Mouse (Mus musculus): ENCODE data around the gene Spata45.

Gene Spata45

GRCm38 (mm10) chr1:191084951-191085559, 48.6 kb downstream of the Spata45 start:
- no peak for DNase-seq (ENCODE audit: low spot score)

GRCm38 (mm10) chr1:191085597-191085996, 49.2 kb downstream of the Spata45 start:
- no peak for DNase-seq (ENCODE audit: low spot score)

- DNase-seq (ENCODE audit: low spot score) = no peak
Measured at GRCm38 (mm10) chr1:191086304-191086878, 50.0 kb downstream of the Spata45 start.

GRCm38 (mm10) chr1:191086960-191087359, 50.5 kb downstream of the Spata45 start:
- DNase-seq (ENCODE audit: low spot score) = no peak

GRCm38 (mm10) chr1:191087955-191088354, 51.5 kb downstream of the Spata45 start:
- no peak for DNase-seq (ENCODE audit: low spot score)

- DNase-seq (ENCODE audit: low spot score) = no peak
Measured at GRCm38 (mm10) chr1:191089355-191089754, 52.9 kb downstream of the Spata45 start.

GRCm38 (mm10) chr1:191092050-191092449, 55.6 kb downstream of the Spata45 start:
- DNase-seq (ENCODE audit: low spot score) = no peak

All from ovary, adult 18-20 months (tissue).